Mouse (Mus musculus) neutrophil, adult 5-6 weeks (primary cell): ENCODE measurements around the gene Gsdma3. TPM values are rescaled to one million over a fixed set of nuclear protein-coding genes. Genes with fewer than 3 reads are reported as not detected.

Source experiments
- total RNA-seq: library from RNA; stranded (forward); fragments of 200-1000 nt; gene quantifications from 2 replicates; pipeline ENCODE4 v1.2.3, GENCODE M21; 2017

Gsdma3 gene
- total RNA-seq, 1 experiment from 2014 or later: not detected

Other genes starting within 250 kb of the Gsdma3 start
- not detected in 2 replicates for gene Tcap, start 242.5 kb upstream of the Gsdma3 start, total RNA-seq
- gene Pnmt, start 239.9 kb upstream of the Gsdma3 start, total RNA-seq: not detected in 2 replicates
- gene Pgap3, start 225.9 kb upstream of the Gsdma3 start, total RNA-seq: 1.6 and 3.1 TPM in 2 replicates
- gene Erbb2, start 213.9 kb upstream of the Gsdma3 start, total RNA-seq: 0.23 TPM in 1 of 2 replicates, not detected in the other
- gene Mien1, start 187.4 kb upstream of the Gsdma3 start, total RNA-seq: 30.1 and 37.2 TPM in 2 replicates
- gene Grb7, start 180.0 kb upstream of the Gsdma3 start, total RNA-seq: 0.98 and 1.7 TPM in 2 replicates
- 315 and 346 TPM in 2 replicates for gene Ikzf3, start 80.3 kb upstream of the Gsdma3 start, total RNA-seq
- 2.4 and 7.5 TPM in 2 replicates for gene Zpbp2, start 75.3 kb upstream of the Gsdma3 start, total RNA-seq
- 18.6 and 23.8 TPM in 2 replicates for gene Ormdl3, start 39.0 kb upstream of the Gsdma3 start, total RNA-seq
- gene Lrrc3c, start 28.1 kb upstream of the Gsdma3 start, total RNA-seq: not detected in 2 replicates
- gene Gm12355, start 699 bp upstream of the Gsdma3 start, total RNA-seq: not detected in 2 replicates
- not detected in 2 replicates for gene Gsdma2, start 20.4 kb downstream of the Gsdma3 start, total RNA-seq
- gene Gsdma, start 38.0 kb downstream of the Gsdma3 start, total RNA-seq: not detected in 2 replicates
- gene Psmd3, start 56.2 kb downstream of the Gsdma3 start, total RNA-seq: 33.2 and 37.8 TPM in 2 replicates
- not detected in 2 replicates for gene Csf3, start 74.9 kb downstream of the Gsdma3 start, total RNA-seq
- 14.9 and 21.3 TPM in 2 replicates for gene Med24, start 103.1 kb downstream of the Gsdma3 start, total RNA-seq
- 7.9 and 8.7 TPM in 2 replicates for gene Thra, start 114.3 kb downstream of the Gsdma3 start, total RNA-seq
- gene Nr1d1, start 149.0 kb downstream of the Gsdma3 start, total RNA-seq: 0.47 and 1.8 TPM in 2 replicates
- 191 TPM in 2 replicates for gene Msl1, start 169.2 kb downstream of the Gsdma3 start, total RNA-seq
- 58.7 and 64.0 TPM in 2 replicates for gene Casc3, start 178.5 kb downstream of the Gsdma3 start, total RNA-seq
- 0.58 and 0.61 TPM in 2 replicates for gene Rapgefl1, start 210.4 kb downstream of the Gsdma3 start, total RNA-seq
- gene Wipf2, start 237.3 kb downstream of the Gsdma3 start, total RNA-seq: 13.4 and 16.2 TPM in 2 replicates